Mouse (Mus musculus) hindbrain, embryonic 14.5 days (tissue): ENCODE data around the gene Olfr215. TPM values are rescaled to one million over a fixed set of nuclear protein-coding genes. Genes with fewer than 3 reads are reported as not detected.

Source experiments
- polyA plus RNA-seq: library from polyadenylated mRNA; unstranded; fragments of >200 nt; fragmentation: Nextera tagmentation; extraction: Ambion mirVana; gene quantifications from 2 replicates; pipeline ENCODE4 v1.2.1, GENCODE M21; 2014

The Olfr215 gene
- polyA plus RNA-seq, 1 experiment from 2014 or later: not detected

Other genes with a start within 250 kb of the Olfr215 start
- 69.4 and 74.3 TPM in 2 replicates for gene March8, start 246.2 kb downstream of the Olfr215 start, polyA plus RNA-seq
- gene Alox5, start 123.0 kb downstream of the Olfr215 start, polyA plus RNA-seq: 0.31 and 0.80 TPM in 2 replicates
- not detected in 2 replicates for gene Olfr211, start 95.1 kb downstream of the Olfr215 start, polyA plus RNA-seq
- gene Olfr212, start 77.7 kb downstream of the Olfr215 start, polyA plus RNA-seq: not detected in 2 replicates
- not detected in 2 replicates for gene Olfr213, start 45.7 kb downstream of the Olfr215 start, polyA plus RNA-seq
- gene Gm5580, start 33.1 kb downstream of the Olfr215 start, polyA plus RNA-seq: 0.29 and 0.46 TPM in 2 replicates
- not detected in 2 replicates for gene Olfr214, start 30.0 kb downstream of the Olfr215 start, polyA plus RNA-seq
- 138 and 146 TPM in 2 replicates for gene Zfp422, start 44.8 kb upstream of the Olfr215 start, polyA plus RNA-seq
- gene Depp1, start 66.4 kb upstream of the Olfr215 start, polyA plus RNA-seq: 8.2 and 8.7 TPM in 2 replicates
- gene Rassf4, start 89.8 kb upstream of the Olfr215 start, polyA plus RNA-seq: 30.3 and 33.1 TPM in 2 replicates
- 1.5 and 3.1 TPM in 2 replicates for gene Tmem72, start 132.7 kb upstream of the Olfr215 start, polyA plus RNA-seq